Mouse (Mus musculus): ENCODE measurements at regions not wholly inside any gene's neighbourhood (a gene's known extent, or its start where the extent isn't known, plus 50 kb on each side); places are given as distances from the start of the nearest gene placed in this dataset.

- ATAC-seq (replicated peaks; ENCODE audit: low read depth, poor library complexity, severe bottlenecking) = 0 out of 2 replicates have a peak, but pooled peaks have one; percentile 39
Observed at GRCm38 (mm10) chr12:32717129-32717921, 102.0 kb upstream of the Nampt start.

- ATAC-seq (replicated peaks; ENCODE audit: low read depth, poor library complexity, severe bottlenecking) = no peak
Observed at GRCm38 (mm10) chr12:32719203-32719602, 100.1 kb upstream of the Nampt start.

- ATAC-seq (replicated peaks; ENCODE audit: low read depth, poor library complexity, severe bottlenecking) = no peak
Observed at GRCm38 (mm10) chr12:32724451-32725188, 94.7 kb upstream of the Nampt start.

- ATAC-seq (replicated peaks; ENCODE audit: low read depth, poor library complexity, severe bottlenecking) = no peak
Observed at GRCm38 (mm10) chr12:32727539-32727938, 91.8 kb upstream of the Nampt start.

GRCm38 (mm10) chr12:32728425-32728824 lies 90.9 kb upstream of the Nampt start:
- ATAC-seq (replicated peaks; ENCODE audit: low read depth, poor library complexity, severe bottlenecking) = no peak

- no peak for ATAC-seq (replicated peaks; ENCODE audit: low read depth, poor library complexity, severe bottlenecking)
Observed at GRCm38 (mm10) chr12:32735224-32735623, 84.1 kb upstream of the Nampt start.

- ATAC-seq (replicated peaks; ENCODE audit: low read depth, poor library complexity, severe bottlenecking) = no peak
Observed at GRCm38 (mm10) chr12:32741465-32741864, 77.9 kb upstream of the Nampt start.

- no peak for ATAC-seq (replicated peaks; ENCODE audit: low read depth, poor library complexity, severe bottlenecking)
Observed at GRCm38 (mm10) chr12:32757441-32758119, 61.8 kb upstream of the Nampt start.

GRCm38 (mm10) chr12:32758150-32758549 lies 61.2 kb upstream of the Nampt start:
- no peak for ATAC-seq (replicated peaks; ENCODE audit: low read depth, poor library complexity, severe bottlenecking)

- ATAC-seq (replicated peaks; ENCODE audit: low read depth, poor library complexity, severe bottlenecking) = no peak
Observed at GRCm38 (mm10) chr12:32760627-32761026, 58.7 kb upstream of the Nampt start.

GRCm38 (mm10) chr12:32761055-32761454 lies 58.3 kb upstream of the Nampt start:
- no peak for ATAC-seq (replicated peaks; ENCODE audit: low read depth, poor library complexity, severe bottlenecking)

- ATAC-seq (replicated peaks; ENCODE audit: low read depth, poor library complexity, severe bottlenecking) = no peak
Observed at GRCm38 (mm10) chr12:32764271-32764670, 55.1 kb upstream of the Nampt start.

- ATAC-seq (replicated peaks; ENCODE audit: low read depth, poor library complexity, severe bottlenecking) = no peak
Observed at GRCm38 (mm10) chr12:32764747-32765146, 54.6 kb upstream of the Nampt start.

- ATAC-seq (replicated peaks; ENCODE audit: low read depth, poor library complexity, severe bottlenecking) = no peak
Observed at GRCm38 (mm10) chr12:32765861-32766260, 53.5 kb upstream of the Nampt start.

- no peak for ATAC-seq (replicated peaks; ENCODE audit: low read depth, poor library complexity, severe bottlenecking)
Observed at GRCm38 (mm10) chr12:32766575-32766974, 52.8 kb upstream of the Nampt start.

GRCm38 (mm10) chr12:32767206-32768081 lies 51.9 kb upstream of the Nampt start:
- ATAC-seq (replicated peaks; ENCODE audit: low read depth, poor library complexity, severe bottlenecking) = no peak

GRCm38 (mm10) chr12:32768082-32768743 lies 51.1 kb upstream of the Nampt start:
- peak; percentile 65; the same call in 1 of the 2 replicates for ATAC-seq (replicated peaks; ENCODE audit: low read depth, poor library complexity, severe bottlenecking)

GRCm38 (mm10) chr12:32768744-32769535 lies 50.4 kb upstream of the Nampt start:
- ATAC-seq (replicated peaks; ENCODE audit: low read depth, poor library complexity, severe bottlenecking) = no peak

Data from common myeloid progenitor, adult 5-6 weeks (primary cell).